Mouse (Mus musculus) liver, adult 2 months (tissue): ENCODE results near the gene Gm13762. TPM values are rescaled to one million over a fixed set of nuclear protein-coding genes. Genes with fewer than 3 reads are reported as not detected.
"Not testable (repeated sequence)": the region's sequence is repeated elsewhere in the genome, so short reads cannot be mapped to it uniquely, and the experiment has no call there.

Experiments
- DNase-seq: peaks from one replicate; pipeline ENCODE4 v3.0.0-alpha.2; 2011; ENCODE audit warnings: low read depth, low spot score; ENCODE audit errors: extremely low read depth
- H3K27ac ChIP-seq: fragments of 200-500 bp; replicated peaks from 2 replicates; pipeline ENCODE4 v1.5.1; 2012; ENCODE audit warnings: low read depth, mild to moderate bottlenecking, control low read depth, inconsistent platforms, low read length; ENCODE audit not compliant: insufficient read depth
- H3K27me3 ChIP-seq: fragments of 200-500 bp; 2 replicates; pipeline ENCODE4 v1.6.1; 2012; ENCODE audit warnings: mild to moderate bottlenecking, moderate library complexity, low read length, inconsistent platforms; ENCODE audit not compliant: control insufficient read depth, insufficient read depth
- H3K36me3 ChIP-seq: fragments of 200-500 bp; 2 replicates; pipeline ENCODE4 v1.6.1; 2012; ENCODE audit warnings: low read length, inconsistent platforms; ENCODE audit not compliant: control insufficient read depth, insufficient read depth
- H3K4me1 ChIP-seq: fragments of 200-500 bp; 2 replicates; pipeline ENCODE4 v1.6.1; 2011; ENCODE audit warnings: low read length; ENCODE audit not compliant: control insufficient read depth, insufficient read depth
- H3K4me3 ChIP-seq: fragments of 200-500 bp; 2 replicates; pipeline ENCODE4 v1.5.1; 2011; ENCODE audit warnings: low read depth, mild to moderate bottlenecking, control low read depth, low read length, moderate library complexity; ENCODE audit not compliant: insufficient read depth
- H3K79me2 ChIP-seq: fragments of 200-500 bp; 2 replicates; pipeline ENCODE4 v1.6.1; 2012; ENCODE audit warnings: inconsistent platforms, mild to moderate bottlenecking, low read length, moderate library complexity; ENCODE audit not compliant: control insufficient read depth, insufficient read depth
- H3K9ac ChIP-seq: fragments of 200-500 bp; 2 replicates; pipeline ENCODE4 v1.6.1; 2012; ENCODE audit warnings: low read depth, mild to moderate bottlenecking, control low read depth, inconsistent platforms, low read length
- CTCF ChIP-seq: fragments of 200-500 bp; IDR thresholded peaks from 2 replicates; pipeline ENCODE4 v1.5.1; 2011; ENCODE audit warnings: low read depth, low read length, control low read depth
- POLR2A ChIP-seq: fragments of 200-500 bp; IDR thresholded peaks from 2 replicates; pipeline ENCODE4 v1.6.1; 2011; ENCODE audit warnings: low read length, control low read depth; ENCODE audit not compliant: insufficient read depth; ENCODE audit errors: extremely low read depth
- WGBS: fragments of 180-500 bp; shearing (Covaris S2); methylation state at CpG from one replicate; pipeline ENCODE4 v1.1.7; 2018; 5-methylcytosine and 5-hydroxymethylcytosine counted together
- polyA plus RNA-seq: library from polyadenylated mRNA; depleted of rRNA; stranded (reverse); fragments of >200 nt; gene quantifications from 2 replicates; pipeline ENCODE4 v1.2.3, GENCODE M21; 2012; rRNA removed
- total RNA-seq: library from RNA; depleted of rRNA; stranded (reverse); fragments of >200 nt; gene quantifications from 2 replicates; pipeline ENCODE4 v1.2.3, GENCODE M21; 2014; rRNA removed

Gene Gm13762
- total RNA-seq = not detected in 2 replicates
- not detected in 2 replicates for polyA plus RNA-seq

GRCm38 (mm10) chr2:88980181-88980580, at the start of gene Gm13762:
Gene Gm13762, minus strand, starts transcription at chr2:88980281.
- 75% methylated on average over 1 of the region's 1 CpGs for WGBS
- H3K36me3 ChIP-seq = no peaks in the 10 kb centered on the region
- H3K4me3 ChIP-seq = no peak within 1 kb of the TSS
- no peak for DNase-seq
- H3K9ac ChIP-seq = no peak within 1 kb of the TSS
- no peaks in the 10 kb centered on the region for H3K27me3 ChIP-seq
- no peaks in the 10 kb centered on the region for H3K79me2 ChIP-seq
- no peak within 1 kb of the TSS for H3K27ac ChIP-seq
- no peaks in the 10 kb centered on the region for H3K4me1 ChIP-seq
- TF ChIP-seq POLR2A (no peak), CTCF (no peak)

- 61% methylated on average over 3 of the region's 3 CpGs for WGBS
- not testable (repeated sequence) for H3K9ac ChIP-seq, H3K27me3 ChIP-seq, H3K4me1 ChIP-seq, H3K4me3 ChIP-seq, H3K27ac ChIP-seq, H3K36me3 ChIP-seq, DNase-seq, H3K79me2 ChIP-seq
Measured at GRCm38 (mm10) chr2:89021436-89021835, 41.4 kb upstream of the Gm13762 start.

GRCm38 (mm10) chr2:89018240-89018639, 38.2 kb upstream of the Gm13762 start, which contains the start of gene Olfr1216:
Gene Olfr1216, minus strand, starts transcription at chr2:89018340.
- no peak for TF ChIP-seq CTCF
- no peak within 1 kb of the TSS for H3K27ac ChIP-seq
- H3K4me3 ChIP-seq = no peak within 1 kb of the TSS
- H3K79me2 ChIP-seq = no peaks in the 10 kb centered on the region
- H3K36me3 ChIP-seq = no peaks in the 10 kb centered on the region
- 59% methylated on average over 1 of the region's 1 CpGs for WGBS
- H3K4me1 ChIP-seq = no peaks in the 10 kb centered on the region
- H3K9ac ChIP-seq = no peak within 1 kb of the TSS
- DNase-seq = no peak
- no peaks in the 10 kb centered on the region for H3K27me3 ChIP-seq

- no peaks in the 10 kb centered on the region for H3K79me2 ChIP-seq
- no peak within 1 kb of the TSS for H3K9ac ChIP-seq
- no peak for TF ChIP-seq POLR2A
- DNase-seq = no peak
- no peak within 1 kb of the TSS for H3K27ac ChIP-seq
- H3K27me3 ChIP-seq = no peaks in the 10 kb centered on the region
- WGBS = 46% methylated on average over 2 of the region's 2 CpGs
- no peak within 1 kb of the TSS for H3K4me3 ChIP-seq
- no peaks in the 10 kb centered on the region for H3K36me3 ChIP-seq
- no peaks in the 10 kb centered on the region for H3K4me1 ChIP-seq
Measured at GRCm38 (mm10) chr2:89006873-89007272, 26.8 kb upstream of the Gm13762 start, which contains the start of gene Olfr1215. Gene Olfr1215, minus strand, starts transcription at chr2:89006973.

GRCm38 (mm10) chr2:88992553-88992952, 12.5 kb upstream of the Gm13762 start, which contains the start of gene Olfr1214:
Gene Olfr1214, minus strand, starts transcription at chr2:88992653.
- TF ChIP-seq POLR2A (no peak), CTCF (no peak)
- H3K4me3 ChIP-seq = no peak within 1 kb of the TSS
- H3K4me1 ChIP-seq = no peaks in the 10 kb centered on the region
- H3K36me3 ChIP-seq = no peaks in the 10 kb centered on the region
- no peak for DNase-seq
- 76% methylated on average over 1 of the region's 1 CpGs for WGBS
- H3K27ac ChIP-seq = no peak within 1 kb of the TSS
- no peaks in the 10 kb centered on the region for H3K27me3 ChIP-seq
- no peaks in the 10 kb centered on the region for H3K79me2 ChIP-seq
- H3K9ac ChIP-seq = no peak within 1 kb of the TSS

GRCm38 (mm10) chr2:88953669-88954068, 26.4 kb downstream of the Gm13762 start, which contains the start of gene Olfr1212:
Gene Olfr1212, plus strand, starts transcription at chr2:88953969.
- TF ChIP-seq POLR2A (no peak), CTCF (no peak)

More at GRCm38 (mm10) chr2:88953669-88954068, 26.4 kb downstream of the Gm13762 start, which contains the start of gene Olfr1212:
- no peak for DNase-seq
- no peaks in the 10 kb centered on the region for H3K27me3 ChIP-seq
- no peaks in the 10 kb centered on the region for H3K79me2 ChIP-seq
- H3K27ac ChIP-seq = no peak within 1 kb of the TSS
- no peak within 1 kb of the TSS for H3K9ac ChIP-seq
- H3K4me3 ChIP-seq = no peak within 1 kb of the TSS
- H3K4me1 ChIP-seq = no peaks in the 10 kb centered on the region
- no peaks in the 10 kb centered on the region for H3K36me3 ChIP-seq
